Mouse (Mus musculus): ENCODE measurements at regions not wholly inside any gene's neighbourhood (a gene's known extent, or its start where the extent isn't known, plus 50 kb on each side); places are given as distances from the start of the nearest gene placed in this dataset.

DNA sequence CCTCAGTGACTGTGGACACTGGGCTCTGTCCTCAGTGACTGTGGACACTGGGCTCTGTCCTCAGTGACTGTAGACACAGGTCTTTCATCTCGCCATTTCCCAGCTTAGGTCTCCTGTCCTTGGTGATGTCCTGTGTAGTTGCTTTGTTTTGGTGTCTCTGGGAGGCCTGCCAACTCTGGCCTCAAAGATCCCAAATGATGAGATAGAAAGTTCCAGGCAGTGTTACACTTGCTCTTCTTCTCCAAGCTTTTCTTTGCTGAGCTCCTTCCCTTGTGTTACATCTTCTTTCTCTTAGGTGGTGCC lies 71.0 kb upstream of the Ifne start:
- TF ChIP-seq CTCF (conservative IDR thresholded peaks at IDR 0.05 in 1 of 2, IDR thresholded peaks at IDR 0.05 in 1 of 2; ENCODE audit: low read depth in 2 of 2, low read length in 2 of 2) (no peak), MAX (IDR thresholded peaks at IDR 0.05; ENCODE audit: low read length) (no peak), KAT2A (IDR thresholded peaks at IDR 0.05; ENCODE audit: insufficient replicate concordance, low read length) (no peak)
